Mouse (Mus musculus) lung, adult 2 months (tissue): ENCODE measurements around the gene Klb.

ENCODE experiments used
- CTCF ChIP-seq: fragments of 200-500 bp; IDR thresholded peaks from 2 replicates; pipeline ENCODE4 v1.5.1; 2011; ENCODE audit warnings: mild to moderate bottlenecking, low read length, control low read depth; ENCODE audit not compliant: insufficient read depth
- POLR2A ChIP-seq: fragments of 200-500 bp; IDR thresholded peaks from 2 replicates; pipeline ENCODE4 v1.6.1; 2011; ENCODE audit warnings: low read depth, mild to moderate bottlenecking, control low read depth, low read length, borderline replicate concordance; ENCODE audit errors: extremely low read depth

- TF ChIP-seq CTCF (no peak), POLR2A (no peak)
Observed at GRCm38 (mm10) chr5:65420822-65421221, 72.7 kb downstream of the Klb start.
